Mouse (Mus musculus) lung, postnatal 25 days (tissue): Measurements from ENCODE around the gene Actn1.
A peak's percentile ranks its signal among the peaks of the same experiment; 100 is the strongest.

Source experiments
- DNase-seq: peaks from one replicate; pipeline ENCODE4 v3.0.0; 2022; ENCODE audit warnings: low spot score

Actn1 gene

DNA sequence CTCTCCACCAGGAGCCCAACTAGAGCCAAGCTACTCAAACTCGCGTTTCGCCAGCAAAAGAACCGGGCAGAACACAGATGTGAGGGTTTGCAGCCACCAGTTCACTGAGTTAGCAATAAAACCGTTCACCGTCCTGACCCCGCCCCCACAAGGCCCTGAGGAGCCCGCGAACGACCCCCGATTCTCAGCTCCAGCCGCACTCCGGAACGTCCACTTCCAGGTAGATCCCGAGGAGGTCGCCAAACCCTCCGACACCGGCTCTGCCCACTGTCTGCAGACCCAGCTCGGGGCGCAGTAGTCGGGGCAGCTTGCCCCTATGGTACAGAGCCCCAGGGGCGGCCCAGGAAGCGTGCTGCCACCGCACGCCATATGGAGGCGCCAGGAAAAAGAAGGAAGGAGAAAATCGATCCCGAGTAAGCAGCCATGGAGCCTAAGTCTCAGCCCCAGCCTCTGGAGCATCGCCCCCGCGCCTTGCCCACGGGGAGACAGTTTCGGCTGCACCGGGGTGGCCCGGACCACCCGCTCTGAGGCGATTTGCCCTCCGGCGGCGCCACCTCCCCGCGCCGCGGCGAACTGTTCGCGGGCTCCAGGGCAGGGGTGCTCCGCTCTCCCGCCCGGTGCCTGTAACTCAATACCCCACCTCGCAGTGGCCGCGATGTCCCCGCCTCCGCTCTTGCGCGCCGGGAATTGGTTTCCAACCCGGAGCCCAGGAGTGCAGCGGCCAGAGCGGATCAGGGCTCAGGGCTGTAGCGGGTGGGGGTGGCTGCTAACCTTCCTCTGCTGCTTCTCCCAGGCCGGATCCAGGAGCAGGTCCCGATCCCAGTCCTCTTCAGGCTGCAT is 735 bp downstream of the Actn1 start:
- DNase-seq, result peak; percentile 72

DNA sequence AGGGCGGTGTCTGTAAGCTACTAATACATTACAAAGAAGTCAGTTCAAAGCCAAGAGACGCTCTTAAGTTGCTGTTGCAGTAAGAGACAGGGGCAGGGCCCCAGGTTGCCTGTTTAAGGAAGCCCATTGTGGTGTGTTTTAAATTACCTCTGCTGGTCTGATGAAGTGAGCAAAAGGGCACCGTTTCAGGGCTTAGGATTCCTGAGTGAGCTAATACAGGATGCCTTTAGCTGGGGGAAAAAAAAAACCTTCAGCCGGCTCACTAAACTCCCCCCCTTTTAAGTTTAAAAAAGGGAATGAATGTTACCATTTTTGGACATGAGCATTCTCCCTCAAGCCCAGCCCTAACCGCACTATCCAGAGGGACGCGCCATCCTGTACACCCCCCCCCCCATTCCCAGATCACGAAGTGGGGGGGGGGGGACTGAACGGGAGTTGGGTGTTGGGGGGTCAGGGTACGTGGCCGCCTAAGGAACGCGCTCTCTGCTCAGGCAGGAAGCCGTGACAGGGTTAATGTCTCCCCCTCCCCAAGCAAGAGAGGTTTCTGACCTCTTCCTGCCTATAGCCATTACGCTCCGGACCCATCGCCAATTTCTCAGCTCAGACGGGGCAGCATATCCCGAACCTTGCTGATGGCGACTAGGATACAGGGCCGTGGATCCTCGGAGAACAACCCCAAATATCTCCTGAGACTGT is 1.5 kb downstream of the Actn1 start:
- peak; percentile 21 for DNase-seq

GRCm38 (mm10) chr12:80251978-80252377 is 8.2 kb downstream of the Actn1 start:
- no peak for DNase-seq

DNA sequence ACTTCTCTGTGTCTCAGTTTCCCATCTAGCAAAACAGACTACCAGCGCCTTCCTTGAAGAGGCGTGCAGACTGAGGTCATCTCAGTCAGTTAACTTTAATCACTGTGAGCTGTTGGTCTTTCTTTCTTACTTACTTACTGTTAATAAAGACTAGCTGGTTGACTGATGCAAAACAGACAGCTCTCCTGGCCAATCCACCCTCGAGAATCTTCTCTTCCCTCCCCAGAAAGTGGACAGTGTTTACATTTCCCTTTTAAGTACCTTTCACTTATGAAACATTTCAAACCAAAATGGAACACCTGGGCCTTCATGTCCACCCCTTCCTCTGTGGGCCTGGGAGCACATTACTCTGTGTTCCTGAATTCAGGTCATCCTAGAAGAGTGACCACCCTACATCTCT is 8.6 kb downstream of the Actn1 start:
- DNase-seq, result no peak

GRCm38 (mm10) chr12:80249539-80249938 is 10.6 kb downstream of the Actn1 start:
- DNase-seq, result no peak

DNA sequence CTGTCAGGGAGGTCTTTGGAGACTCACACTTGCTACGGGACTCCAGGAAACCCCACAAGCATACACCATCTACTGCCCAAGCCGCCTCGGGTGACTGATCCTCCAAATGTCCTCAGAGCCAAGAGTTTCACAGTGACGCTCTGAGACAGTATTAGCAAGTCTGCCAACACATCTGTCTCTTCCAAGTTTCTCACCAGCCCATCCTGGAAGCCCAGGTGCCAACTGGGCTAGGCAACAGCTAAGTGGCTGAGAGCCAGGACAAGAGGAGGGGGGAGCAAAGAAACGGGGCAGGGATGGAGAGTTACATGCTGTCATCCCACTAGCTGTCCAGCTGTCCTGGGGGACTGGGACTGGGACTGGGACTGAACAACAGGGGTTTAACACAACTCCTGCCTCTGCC is 13.1 kb downstream of the Actn1 start:
- no peak for DNase-seq

DNA sequence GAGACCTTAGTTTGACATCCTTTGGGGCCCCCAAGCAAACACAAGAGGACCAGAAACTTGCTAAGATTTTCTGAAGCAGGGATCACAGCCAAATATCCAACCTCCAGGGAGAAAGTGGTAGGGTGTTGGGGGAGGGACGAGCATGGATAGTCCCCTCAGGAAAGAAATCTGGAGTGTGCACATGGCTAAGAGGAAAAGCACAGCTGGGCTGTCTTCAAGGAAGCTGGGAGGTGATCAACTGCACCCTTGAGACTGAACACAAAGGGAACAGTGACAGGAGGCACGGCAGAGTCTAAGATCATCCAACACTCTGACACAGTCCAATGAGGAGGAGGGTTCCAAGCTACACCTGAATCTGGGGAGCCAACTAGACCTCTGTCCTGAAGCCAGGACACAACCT is 13.7 kb downstream of the Actn1 start:
- no peak for DNase-seq

DNA sequence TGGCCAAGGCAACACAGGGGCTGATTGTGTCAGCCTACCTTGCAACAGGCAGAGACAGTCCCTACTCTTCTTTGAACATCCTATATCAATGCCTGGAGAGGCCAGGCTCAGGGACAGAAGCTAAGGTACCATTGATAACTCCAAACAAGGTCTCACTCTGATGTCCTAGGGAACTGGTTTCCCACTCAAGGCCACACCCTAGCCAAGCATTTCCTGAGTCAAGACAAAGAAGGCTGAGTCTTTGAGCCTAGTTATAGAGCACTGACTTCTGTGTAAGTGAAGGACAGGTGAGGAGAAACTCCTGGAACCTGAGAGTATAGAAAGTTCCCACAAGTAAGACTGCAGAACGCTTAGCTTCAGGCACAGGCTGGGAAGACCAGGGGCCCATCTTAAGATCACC is 15.4 kb downstream of the Actn1 start:
- DNase-seq, result no peak

GRCm38 (mm10) chr12:80244127-80244526 is 16.0 kb downstream of the Actn1 start:
- DNase-seq, result no peak

GRCm38 (mm10) chr12:80243335-80243734 is 16.8 kb downstream of the Actn1 start:
- DNase-seq, result no peak

GRCm38 (mm10) chr12:80239445-80239844 is 20.7 kb downstream of the Actn1 start:
- no peak for DNase-seq

GRCm38 (mm10) chr12:80238523-80238922 is 21.6 kb downstream of the Actn1 start:
- no peak for DNase-seq

GRCm38 (mm10) chr12:80235295-80235694 is 24.9 kb downstream of the Actn1 start:
- no peak for DNase-seq

- DNase-seq, result no peak
Measured at GRCm38 (mm10) chr12:80234226-80234625, 25.9 kb downstream of the Actn1 start.

GRCm38 (mm10) chr12:80232840-80233218 is 27.3 kb downstream of the Actn1 start:
- no peak for DNase-seq

DNA sequence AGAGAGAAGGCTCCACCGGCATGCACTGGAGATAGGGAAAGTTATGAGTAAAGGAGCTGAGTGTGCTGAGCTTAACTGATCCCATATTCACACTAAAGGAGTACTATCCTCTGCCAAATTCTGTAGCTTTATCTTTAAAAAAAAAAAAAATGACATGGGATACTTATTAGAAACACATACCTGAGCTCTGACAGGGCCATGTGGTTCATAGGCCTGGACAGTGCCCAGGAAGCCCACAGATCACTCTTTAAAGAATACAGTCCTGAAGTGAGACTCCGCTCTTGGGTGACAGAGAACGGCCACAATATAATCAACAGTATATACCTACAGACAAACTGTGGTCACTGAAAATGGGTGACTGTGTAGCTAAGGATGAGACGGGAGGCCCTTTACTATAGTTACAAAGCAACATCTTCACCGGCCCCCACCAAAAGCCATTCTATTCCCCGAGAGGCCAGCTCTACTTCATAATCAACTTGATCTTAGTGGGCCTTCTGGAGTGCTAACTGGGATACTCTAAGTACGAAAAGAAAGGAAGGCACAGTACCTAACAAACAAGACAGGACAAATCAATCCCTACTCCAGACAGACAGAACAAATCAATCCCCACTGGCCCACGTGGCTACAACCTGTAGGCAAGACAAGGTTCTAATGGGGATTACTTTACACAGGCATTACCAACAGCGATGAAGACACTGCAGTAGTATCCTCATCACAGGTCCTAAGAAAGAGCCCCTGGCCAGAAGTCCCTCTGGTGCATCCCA is 27.9 kb downstream of the Actn1 start:
- no peak for DNase-seq

DNA sequence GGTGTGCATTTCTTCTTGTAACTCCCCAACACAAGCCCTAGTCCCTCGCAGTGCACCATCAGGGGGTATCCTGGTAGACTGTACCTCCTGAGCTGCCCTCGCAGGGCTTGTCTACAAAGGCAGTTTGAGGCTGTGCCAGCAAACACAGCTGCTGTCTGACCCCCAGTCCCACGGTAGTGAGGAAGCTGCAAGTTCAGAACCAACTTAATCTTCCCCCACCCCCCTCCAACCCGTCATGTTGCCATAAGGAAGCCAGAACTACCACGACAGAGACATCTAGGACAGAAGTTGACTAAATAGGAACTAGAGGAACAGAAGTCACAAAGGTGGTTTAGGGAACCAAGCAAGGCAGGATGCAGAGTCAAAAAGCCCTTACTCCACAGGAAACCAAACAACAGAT is 28.9 kb downstream of the Actn1 start:
- no peak for DNase-seq

GRCm38 (mm10) chr12:80230854-80231253 is 29.3 kb downstream of the Actn1 start:
- no peak for DNase-seq

DNA sequence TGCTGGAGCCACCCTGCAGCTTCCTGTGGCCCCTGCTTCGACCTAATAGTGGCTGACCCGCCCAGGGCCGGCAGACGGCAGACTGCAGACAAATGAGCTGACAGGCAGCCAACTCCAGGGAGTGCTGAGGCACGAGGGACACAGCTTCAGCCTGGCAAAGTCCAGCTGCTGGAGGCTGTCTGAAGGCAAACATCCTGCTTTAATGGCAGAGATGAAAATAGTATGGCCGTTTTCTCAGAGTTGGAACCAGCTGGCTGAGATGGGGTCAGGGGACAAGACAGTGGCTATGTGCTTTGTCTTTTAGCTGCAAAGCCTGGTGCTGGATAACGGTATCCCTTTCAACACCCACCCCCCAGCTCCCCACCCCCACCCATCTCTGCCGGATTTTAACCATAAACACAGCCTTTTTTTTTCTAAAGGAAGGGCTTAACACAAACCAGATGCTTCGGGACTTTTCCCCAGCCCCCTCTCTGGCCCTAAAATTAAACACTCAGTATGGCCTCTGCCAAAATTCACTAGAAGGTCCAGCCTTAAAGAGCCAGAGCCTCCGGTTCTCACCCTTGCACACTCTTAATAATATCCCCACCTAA is 30.0 kb downstream of the Actn1 start:
- peak; percentile 92 for DNase-seq

- no peak for DNase-seq
Measured at GRCm38 (mm10) chr12:80229010-80229800, 31.0 kb downstream of the Actn1 start.

- no peak for DNase-seq
Measured at GRCm38 (mm10) chr12:80228356-80228755, 31.8 kb downstream of the Actn1 start.

GRCm38 (mm10) chr12:80227835-80228234 is 32.3 kb downstream of the Actn1 start:
- peak; percentile 78 for DNase-seq
